Mouse (Mus musculus) left cerebral cortex, postnatal 25 days (tissue): ENCODE measurements at regions not wholly inside any gene's neighbourhood (a gene's known extent, or its start where the extent isn't known, plus 50 kb on each side); places are given as distances from the start of the nearest gene placed in this dataset.

Experiments used
- DNase-seq, 2 experiments: peaks; one replicate each; pipeline ENCODE4 v3.0.0; 2022; ENCODE audit warnings: low spot score in 2 of 2, mixed read lengths in 1 of 2
- intact Hi-C: fragments of 180-260 bp; cut with DNase I; formaldehyde crosslinking; loops from one replicate; pipeline ENCODE4 v1.15.1; 2025

DNA sequence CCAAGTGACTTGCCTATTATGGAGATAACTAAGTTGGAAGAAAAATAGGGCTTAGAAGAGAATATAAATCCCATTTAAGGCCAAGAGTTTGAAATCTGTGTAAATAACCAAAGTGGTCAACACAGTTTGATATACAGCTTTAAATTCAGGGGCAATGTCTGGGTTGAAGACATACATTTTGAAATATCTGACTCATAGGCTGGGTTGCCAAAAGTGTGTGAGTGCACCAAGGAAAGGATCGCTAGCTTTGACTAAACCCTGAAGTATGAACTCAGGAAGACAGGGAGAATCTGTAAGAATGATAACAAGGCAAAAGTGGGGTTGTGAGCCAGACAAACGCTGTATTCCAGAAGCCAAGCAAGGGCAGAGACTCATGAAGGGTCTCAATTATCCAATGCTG is 288.1 kb downstream of the Inhba start:
- DNase-seq, result no peak
- intact Hi-C loops, result no loop called here

DNA sequence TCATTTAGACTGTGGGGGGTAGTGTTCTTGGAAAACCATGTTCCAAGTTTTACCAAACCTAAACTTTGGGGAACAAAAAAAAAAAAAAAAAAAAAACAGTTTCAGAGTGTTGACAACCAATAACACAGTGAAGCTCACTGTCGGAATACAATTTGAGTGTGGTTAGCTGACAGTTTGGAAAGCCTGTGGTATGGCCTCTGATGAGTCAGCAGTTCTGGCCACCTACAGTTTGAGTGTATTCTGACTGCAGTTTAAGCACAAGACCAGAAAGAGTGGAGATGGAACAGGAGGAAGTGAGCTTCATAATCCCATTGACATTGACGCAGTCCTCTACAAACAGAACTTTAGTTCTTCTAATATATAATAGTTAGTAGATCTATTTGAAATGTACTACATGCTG is 303.0 kb downstream of the Inhba start:
- intact Hi-C loops, result no loop called here
- DNase-seq, result no peak

DNA sequence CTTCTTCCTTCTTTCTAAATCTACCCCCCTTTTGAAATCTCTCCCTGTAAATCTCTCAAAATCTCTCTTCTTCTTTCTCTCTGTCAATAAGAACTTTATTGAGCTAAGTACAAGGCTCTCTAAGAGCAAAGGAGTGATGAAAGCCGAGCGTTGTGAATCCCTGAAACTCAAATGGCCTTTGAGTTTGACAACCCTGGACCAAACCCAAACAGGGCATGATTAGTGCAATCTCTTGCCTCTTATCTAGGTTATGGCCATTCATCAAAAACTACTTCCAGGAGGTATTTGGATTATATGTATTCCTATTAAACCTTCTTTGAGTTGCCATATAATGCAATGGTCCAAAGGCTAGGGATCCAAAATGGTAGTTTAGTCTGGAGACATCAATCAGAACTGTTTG is 304.0 kb downstream of the Inhba start:
- intact Hi-C loops, result no loop called here

DNA sequence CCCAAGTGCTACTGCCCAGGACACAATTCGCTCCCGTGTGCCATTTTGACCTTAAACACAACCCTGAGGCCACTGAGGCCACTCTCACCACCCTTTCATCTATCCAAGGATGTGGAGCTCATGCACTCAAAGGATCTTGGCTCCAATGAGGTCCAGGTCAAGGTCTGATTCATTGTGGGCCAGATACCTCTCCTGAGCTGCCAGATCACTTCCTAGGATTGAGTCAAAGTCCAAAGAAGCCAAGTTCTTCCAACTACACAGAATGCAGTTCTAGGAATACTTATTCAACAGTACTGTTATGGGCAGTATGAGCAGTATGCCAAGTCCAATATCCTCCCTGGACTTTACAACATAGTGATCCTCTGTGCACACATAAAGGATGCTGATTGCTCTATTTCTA is 304.9 kb downstream of the Inhba start:
- no peak for DNase-seq
- intact Hi-C loops, result no loop called here

More for the DNA sequence above, 304.0 kb downstream of the Inhba start:
- no peak for DNase-seq

DNA sequence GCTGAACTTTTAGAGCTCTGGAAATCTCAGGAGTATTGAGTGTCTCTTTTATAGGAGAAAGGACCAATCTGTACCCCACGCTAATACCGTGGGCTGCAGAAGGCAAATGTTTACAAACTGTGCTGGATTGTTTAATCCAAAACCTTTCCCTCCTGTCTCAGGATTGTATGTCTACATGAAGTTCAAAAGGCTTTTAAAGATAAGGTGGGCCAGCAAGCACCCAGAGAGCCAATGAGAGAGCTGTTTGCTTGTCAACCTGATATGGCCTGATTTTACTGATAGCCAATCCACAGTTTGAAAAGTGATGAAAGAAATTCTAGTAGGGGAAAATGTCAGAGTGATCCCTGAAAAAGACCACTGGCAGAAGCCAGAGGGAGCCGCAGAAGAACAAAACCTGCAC is 305.8 kb downstream of the Inhba start:
- DNase-seq, result no peak
- intact Hi-C loops, result no loop called here

DNA sequence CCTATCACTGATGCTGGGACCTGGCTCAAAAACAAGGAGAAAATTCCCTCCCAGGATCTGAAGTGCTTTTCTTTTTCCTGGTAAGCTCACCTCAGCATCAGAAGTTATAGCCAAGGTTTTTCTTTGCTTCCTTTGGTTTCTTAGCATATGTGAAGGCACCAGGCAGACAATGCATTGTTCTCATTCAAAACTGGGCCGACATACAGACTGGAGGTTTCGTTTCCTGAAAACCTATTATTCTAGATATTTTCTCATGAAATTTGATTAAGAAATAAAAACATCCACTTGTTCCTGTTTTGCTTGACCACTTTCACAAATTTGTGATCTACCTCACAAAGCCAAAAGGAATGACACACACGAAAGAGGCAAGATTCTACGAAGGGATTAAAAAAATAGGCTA is 308.7 kb downstream of the Inhba start:
- no peak for DNase-seq
- intact Hi-C loops, result no loop called here

DNA sequence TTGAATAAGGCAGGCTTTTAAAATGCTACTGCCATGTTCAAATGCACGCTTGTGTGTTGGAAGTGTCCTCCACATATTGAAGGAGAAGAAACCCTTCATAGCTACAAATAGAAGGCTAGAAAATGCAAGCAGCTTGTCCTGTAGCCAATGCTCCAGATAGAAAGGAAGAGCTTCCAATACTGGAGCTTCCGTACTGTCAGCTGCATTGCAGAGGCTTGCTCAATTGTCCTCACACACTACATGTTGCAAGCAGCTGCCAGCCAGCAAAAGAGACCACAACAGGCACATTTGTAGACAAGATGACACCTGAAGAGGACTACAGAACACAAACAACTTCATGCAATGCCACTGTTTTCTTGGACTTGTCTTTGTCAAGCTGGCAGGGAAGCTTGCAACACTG is 314.0 kb downstream of the Inhba start:
- intact Hi-C loops, result no loop called here
- DNase-seq, result peak in 1 of 2 experiments; percentile 11

DNA sequence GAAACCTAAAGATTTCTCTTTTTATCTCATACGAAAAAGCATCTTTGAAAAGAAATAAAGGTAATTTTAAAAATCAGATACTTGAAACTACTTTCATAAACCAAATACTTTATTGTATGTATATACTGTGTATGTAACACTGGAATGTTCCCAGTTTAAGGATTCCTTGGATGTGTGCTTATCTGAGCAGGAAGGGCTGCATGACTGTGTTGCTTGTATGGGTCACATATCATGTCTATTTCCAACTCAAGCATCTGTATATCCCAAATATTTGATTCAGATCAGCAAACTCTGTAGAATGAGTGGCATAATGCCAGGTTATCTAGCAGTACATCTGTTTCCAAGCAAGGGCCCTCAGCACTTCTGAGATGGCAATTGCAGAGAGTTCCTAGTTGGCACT is 330.1 kb downstream of the Inhba start:
- intact Hi-C loops, result no loop called here
- DNase-seq, result no peak

DNA sequence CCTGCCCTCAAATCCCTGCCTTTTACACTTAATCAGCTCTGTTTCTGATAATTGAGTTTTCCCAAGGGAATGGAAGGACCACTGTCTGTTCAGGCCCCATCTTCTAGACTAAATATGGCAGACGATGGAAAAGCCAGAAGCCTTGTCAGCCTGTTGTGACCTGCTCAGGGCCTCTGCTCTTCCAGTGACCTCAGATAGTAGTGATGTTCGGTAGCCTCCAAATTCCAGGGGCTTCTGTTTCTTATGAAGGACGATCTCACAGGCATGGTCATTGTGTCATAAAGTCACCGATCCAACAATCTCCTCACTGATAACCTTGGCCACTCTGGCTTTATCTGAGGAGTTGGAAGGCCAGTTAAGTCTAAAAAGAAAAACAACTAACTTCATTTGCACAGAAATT is 330.5 kb downstream of the Inhba start:
- intact Hi-C loops, result no loop called here
- DNase-seq, result no peak

DNA sequence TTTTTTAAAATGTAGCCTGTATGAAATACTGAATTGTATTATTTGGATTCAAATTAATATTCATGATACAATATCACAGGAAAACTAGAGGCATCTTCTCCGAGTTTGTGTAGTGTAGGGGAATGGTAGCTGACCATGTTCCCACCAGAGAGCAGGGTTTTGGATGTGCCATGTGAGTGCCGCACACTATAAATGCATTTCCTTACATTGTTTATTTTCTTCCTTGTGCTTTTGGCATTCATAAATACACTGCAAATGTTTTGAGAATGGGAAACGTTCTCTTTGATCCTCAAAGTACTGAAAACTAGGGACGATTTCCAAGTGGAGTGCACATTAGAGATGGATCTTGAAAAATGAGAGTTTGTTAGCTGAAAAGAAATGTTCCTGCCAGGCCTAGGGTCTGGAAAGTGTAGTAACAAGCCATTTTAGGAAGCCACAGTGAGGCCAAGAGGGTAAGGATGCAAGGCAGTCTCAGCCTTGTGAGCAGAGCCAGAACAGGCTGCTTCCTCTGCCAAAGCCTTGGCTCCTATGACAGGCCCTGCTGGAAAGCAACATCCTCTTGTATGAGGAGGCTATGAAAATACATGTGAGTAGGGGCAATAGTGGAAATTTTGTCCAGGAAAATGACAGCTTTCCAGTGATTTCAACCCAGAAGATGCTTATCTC is 331.8 kb downstream of the Inhba start:
- intact Hi-C loops, result no loop called here
- DNase-seq, result no peak

DNA sequence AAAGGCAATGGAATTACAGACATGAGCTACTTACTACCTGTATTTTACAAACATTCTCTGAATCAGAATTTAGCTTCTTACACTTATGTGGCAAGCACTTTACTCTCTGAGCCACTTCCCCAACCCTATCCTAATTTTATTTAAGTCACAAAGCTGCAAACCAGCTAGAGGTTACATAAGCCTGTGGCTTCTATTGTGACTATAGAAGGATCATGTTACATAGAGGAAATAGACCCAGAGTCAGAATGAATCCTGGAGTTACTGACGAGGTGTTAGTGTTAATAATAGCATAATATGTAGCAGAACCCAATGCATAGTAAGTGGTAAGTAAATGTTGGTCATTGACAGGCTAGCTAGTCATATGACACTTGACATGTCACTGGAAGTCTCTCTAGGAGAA is 337.7 kb downstream of the Inhba start:
- no peak for DNase-seq
- intact Hi-C loops, result loop anchor here (5.0 kb wide), 1 partner anchor 327 kb away; no protein-coding TSS in a partner anchor

DNA sequence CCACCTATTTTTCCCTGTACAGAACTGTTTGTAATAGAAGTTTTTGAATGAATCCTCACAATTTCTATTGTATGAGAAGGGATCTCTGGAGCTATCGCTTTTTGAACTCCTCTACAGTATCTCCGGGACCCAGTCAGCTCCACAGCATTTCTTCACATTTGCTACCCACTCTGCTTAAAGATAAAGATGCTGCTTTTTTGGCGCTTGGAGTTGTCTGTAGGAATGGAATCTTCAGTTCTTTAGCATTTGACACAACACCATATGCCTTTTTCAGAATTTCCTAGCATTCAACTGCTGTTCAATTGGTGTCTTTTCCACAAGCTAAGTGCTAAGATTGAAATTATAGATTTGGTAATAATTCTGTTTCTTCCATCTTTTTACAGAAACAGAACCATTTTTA is 338.4 kb downstream of the Inhba start:
- intact Hi-C loops, result no loop called here
- DNase-seq, result peak in 1 of 2 experiments; percentile 48

DNA sequence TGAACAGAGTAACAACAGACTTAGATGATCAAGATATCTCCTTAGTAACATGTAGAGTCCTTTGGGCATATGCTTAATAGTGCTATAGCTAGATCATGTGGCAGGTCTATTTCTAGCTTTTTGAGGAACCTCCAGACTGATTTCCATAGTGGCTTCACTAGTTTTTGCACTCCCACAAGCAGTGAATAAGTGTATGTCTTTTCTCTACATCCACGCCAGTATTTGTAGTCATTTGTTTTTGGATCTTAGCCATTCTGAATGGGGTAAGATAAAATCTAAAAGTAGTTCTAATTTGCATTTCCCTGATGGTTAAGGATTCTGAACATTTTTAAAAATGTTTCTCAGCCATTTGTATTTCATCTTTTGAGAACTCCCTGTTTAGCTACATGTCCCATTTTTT is 343.7 kb downstream of the Inhba start:
- peak in 1 of 2 experiments; percentile 85 for DNase-seq
- intact Hi-C loops, result loop anchor here (2.0 to 5.0 kb wide), 4 partner anchors 187 to 338 kb away; no protein-coding TSS in a partner anchor

DNA sequence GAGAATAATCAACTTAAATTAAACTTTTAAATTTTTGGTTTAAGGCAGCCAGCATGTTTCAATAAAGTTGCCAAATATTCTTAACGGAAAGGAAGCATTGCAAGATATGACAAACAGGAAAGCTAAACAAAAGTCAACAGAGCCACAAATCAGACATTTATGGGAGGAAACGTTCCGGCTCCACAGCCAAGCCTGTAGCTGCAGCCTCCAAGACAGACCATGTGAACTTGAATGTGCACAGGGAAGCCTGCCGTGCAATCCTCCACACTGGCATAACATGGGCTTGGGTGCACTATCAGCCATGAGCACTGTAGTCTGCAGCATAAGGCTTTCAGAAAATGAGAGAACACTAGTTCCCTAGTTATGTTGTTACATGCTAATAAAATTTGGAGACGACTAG is 367.8 kb downstream of the Inhba start:
- intact Hi-C loops, result no loop called here
- DNase-seq, result no peak

DNA sequence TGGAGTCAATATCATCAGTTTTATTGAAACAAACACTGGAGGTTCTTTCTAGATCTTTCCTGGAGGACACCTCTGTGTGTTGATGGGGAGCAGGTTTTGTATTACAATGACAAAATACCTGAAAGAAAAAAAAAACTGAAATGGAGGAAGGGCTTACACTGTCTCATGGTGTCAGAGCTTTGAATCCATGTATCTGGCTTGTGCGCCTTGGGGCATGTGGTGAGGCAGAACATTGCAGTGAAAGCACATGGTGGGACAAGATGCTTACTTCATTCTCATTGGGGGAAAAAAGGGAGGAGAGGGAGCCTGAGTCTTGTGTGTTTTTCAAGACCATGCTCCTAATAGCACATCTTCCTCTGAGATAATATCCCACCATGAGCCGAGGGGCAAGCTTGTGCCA is 368.3 kb downstream of the Inhba start:
- DNase-seq, result no peak
- intact Hi-C loops, result no loop called here

DNA sequence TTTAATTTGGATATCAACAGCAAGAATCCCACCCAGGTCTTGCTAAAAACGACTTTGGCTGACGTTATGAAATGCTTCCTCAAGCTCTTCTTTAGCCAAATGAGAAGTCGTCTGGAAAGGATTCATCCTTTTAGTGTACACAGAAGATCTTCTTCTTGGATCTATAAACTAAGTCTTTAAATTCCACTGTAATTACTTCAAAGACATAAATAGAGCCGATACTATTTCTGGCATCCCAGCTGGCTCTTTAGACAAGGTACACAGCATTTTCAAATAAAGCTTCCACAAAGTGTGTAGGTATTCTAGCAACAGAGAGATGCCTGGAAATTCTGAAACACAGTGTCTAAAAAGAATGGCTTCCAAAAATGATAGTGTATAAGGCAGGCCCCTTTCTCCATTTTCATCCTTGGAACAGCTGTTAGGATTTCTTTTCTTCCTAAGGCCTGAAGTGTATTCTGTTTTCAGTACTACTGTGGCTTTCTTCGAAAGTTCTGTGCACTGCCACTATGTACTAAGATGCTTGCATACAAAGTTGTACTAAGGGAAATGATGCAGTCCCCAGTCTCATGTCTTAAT is 371.4 kb downstream of the Inhba start:
- peak; percentile 21 to 70 for DNase-seq
- intact Hi-C loops, result no loop called here

DNA sequence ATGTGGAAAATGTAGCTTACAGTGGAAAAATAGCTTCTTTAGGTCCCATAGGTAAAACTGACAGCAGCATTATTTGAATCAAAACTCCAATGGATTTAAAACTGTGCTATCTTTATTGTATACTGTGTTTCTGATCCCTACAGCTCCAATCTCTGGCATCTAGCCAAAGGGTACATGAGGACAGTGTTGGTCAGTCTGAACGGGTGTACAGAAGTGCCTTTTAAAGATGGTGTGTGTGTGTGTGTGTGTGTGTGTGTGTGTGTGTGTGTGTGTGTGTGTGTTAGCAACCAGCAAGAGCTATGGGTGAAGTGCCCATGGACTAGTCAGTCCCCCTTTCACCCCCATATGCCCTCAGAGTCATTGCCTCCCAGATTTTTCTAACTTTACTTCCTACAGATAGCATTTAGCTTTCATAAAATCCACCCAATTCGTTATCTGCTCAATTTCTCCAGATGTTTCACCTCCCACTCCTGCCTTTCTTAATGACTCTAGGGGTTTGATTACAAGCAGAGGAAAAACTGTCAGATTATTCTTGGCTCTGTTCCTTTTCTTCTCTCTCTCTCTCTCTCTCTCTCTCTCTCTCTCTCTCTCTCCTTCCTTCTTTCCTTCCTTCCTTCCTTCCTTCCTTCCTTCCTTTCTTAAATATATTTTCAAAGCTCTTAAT is 404.8 kb downstream of the Inhba start:
- no peak for DNase-seq
- intact Hi-C loops, result no loop called here

DNA sequence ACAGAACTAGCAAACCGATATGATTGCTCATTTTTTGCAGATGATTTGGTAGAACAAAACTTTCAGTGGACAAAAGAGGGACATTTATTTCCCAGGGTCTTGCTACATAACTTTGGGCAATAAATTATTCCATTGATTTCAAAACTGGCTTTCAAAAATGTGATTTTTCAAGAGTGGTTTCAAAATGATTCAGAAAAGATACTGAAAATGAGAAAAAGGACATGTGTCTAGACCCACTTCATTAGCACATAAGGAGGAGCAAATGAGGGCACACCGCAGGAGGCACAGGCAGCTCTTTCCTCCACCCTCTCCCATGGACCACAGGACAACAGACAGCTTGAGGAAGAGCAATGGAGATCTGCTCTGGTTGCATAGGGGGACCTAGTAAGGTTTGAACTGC is 412.5 kb downstream of the Inhba start:
- intact Hi-C loops, result no loop called here
- DNase-seq, result no peak

DNA sequence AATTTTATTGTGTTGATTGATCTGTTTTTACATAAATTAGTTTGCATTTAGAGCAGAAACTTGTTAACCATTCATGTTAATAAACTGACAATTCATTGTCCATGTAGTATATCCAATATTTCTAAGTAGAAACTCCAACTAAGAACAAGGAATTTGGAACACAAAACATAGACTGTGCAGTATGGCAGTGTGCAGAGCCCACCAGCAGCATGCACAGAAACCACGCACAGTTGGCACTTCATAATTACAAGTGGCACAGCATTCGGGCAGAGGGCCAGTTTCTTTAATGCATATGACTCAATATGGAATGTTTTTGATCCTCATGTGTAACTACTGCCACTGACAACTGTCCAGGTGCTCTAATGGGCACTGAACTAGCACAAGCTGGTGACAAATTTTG is 423.8 kb downstream of the Inhba start:
- DNase-seq, result no peak
- intact Hi-C loops, result no loop called here

DNA sequence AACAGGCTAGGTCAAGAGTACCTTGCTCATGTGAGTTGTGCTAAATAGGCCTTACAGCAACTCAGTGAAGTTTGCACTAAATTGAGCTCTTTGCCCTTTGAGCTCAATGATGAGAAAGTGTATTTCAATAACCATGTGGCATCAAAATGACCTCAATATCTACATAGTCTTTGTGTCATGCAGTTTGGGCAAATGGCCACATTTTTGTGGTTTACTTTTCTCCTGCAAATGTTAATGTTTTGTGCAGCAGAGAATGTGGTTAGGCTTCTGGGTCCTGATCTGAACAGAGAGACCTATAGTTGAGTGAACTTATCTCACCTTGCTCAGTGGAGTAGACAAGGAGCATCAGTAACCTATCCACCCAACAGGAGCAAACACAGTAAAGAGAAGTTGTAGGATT is 441.6 kb downstream of the Inhba start:
- no peak for DNase-seq
- intact Hi-C loops, result no loop called here

DNA sequence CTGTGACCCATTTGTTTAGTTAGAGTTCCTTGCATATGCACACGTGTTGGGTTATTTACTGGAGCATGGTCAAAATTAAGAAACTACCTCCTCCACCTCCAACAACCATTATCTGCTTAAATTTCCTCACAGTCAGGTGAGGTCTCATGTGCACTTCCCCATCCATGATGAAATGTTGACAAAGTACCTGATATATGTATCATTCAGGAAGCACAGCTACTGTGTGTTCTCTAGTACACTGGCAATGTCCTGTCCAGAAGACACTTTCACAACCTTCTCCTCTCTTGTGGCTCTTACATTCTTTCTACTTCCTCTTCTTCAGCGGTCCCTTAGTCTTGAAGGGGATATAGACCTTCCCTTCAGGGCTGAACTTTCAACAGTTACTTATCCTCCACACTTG is 448.1 kb downstream of the Inhba start:
- DNase-seq, result no peak
- intact Hi-C loops, result no loop called here
